Mouse (Mus musculus) kidney, embryonic 14.5 days (tissue): ENCODE results near the gene Aicda. TPM values are rescaled to one million over a fixed set of nuclear protein-coding genes. Genes with fewer than 3 reads are reported as not detected.

ENCODE experiments used
- ATAC-seq: fragments of 200-750 bp; cut with Nextera tagmentation; 2 replicates; pipeline ENCODE4 v1.8.0; 2017; ENCODE audit warnings: moderate number of reproducible peaks, mild to moderate bottlenecking, moderate TSS enrichment, moderate library complexity; ENCODE audit not compliant: low FRiP score, low TSS enrichment
- H3K27ac ChIP-seq: fragments of 300-500 bp; sonication (generic); 2 replicates; pipeline ENCODE4 v1.5.1; 2014; ENCODE audit warnings: low read depth, mild to moderate bottlenecking, low read length, moderate library complexity, mixed read lengths
- H3K27me3 ChIP-seq: fragments of 300-500 bp; sonication (generic); 2 replicates; pipeline ENCODE4 v1.6.1; 2014; ENCODE audit warnings: mild to moderate bottlenecking, low read length; ENCODE audit not compliant: control insufficient read depth, insufficient read depth
- H3K36me3 ChIP-seq: fragments of 300-500 bp; sonication (generic); 2 replicates; pipeline ENCODE4 v1.6.1; 2014; ENCODE audit warnings: low read length, mixed read lengths; ENCODE audit not compliant: control insufficient read depth, insufficient read depth
- H3K4me1 ChIP-seq: fragments of 300-500 bp; sonication (generic); 2 replicates; pipeline ENCODE4 v1.6.1; 2014; ENCODE audit warnings: low read length, mixed read lengths; ENCODE audit not compliant: control insufficient read depth, insufficient read depth
- H3K4me2 ChIP-seq: fragments of 300-500 bp; sonication (generic); replicated peaks from 2 replicates; pipeline ENCODE4 v1.6.1; 2014; ENCODE audit warnings: low read depth, mild to moderate bottlenecking, low read length
- H3K4me3 ChIP-seq: fragments of 300-500 bp; sonication (generic); 2 replicates; pipeline ENCODE4 v1.5.1; 2014; ENCODE audit warnings: mild to moderate bottlenecking, low read length
- H3K9ac ChIP-seq: fragments of 300-500 bp; sonication (generic); 2 replicates; pipeline ENCODE4 v1.6.1; 2014; ENCODE audit warnings: low read depth, mild to moderate bottlenecking, low read length, moderate library complexity
- H3K9me3 ChIP-seq: fragments of 300-500 bp; sonication (generic); 2 replicates; pipeline ENCODE4 v1.6.1; 2016; ENCODE audit warnings: low read length; ENCODE audit not compliant: control insufficient read depth
- WGBS: fragments of 180-500 bp; shearing (Covaris S2); extraction: QIAGEN DNeasy Blood & Tissue Kit; methylation state at CpG from one replicate; pipeline ENCODE4 v1.1.7; 2014; 5-methylcytosine and 5-hydroxymethylcytosine counted together
- polyA plus RNA-seq: library from polyadenylated mRNA; unstranded; fragments of >200 nt; fragmentation: Nextera tagmentation; extraction: Ambion mirVana; gene quantifications from 2 replicates; pipeline ENCODE4 v1.2.1, GENCODE M21; 2014

Aicda gene
- polyA plus RNA-seq, 1 experiment from 2014 or later: not detected

DNA sequence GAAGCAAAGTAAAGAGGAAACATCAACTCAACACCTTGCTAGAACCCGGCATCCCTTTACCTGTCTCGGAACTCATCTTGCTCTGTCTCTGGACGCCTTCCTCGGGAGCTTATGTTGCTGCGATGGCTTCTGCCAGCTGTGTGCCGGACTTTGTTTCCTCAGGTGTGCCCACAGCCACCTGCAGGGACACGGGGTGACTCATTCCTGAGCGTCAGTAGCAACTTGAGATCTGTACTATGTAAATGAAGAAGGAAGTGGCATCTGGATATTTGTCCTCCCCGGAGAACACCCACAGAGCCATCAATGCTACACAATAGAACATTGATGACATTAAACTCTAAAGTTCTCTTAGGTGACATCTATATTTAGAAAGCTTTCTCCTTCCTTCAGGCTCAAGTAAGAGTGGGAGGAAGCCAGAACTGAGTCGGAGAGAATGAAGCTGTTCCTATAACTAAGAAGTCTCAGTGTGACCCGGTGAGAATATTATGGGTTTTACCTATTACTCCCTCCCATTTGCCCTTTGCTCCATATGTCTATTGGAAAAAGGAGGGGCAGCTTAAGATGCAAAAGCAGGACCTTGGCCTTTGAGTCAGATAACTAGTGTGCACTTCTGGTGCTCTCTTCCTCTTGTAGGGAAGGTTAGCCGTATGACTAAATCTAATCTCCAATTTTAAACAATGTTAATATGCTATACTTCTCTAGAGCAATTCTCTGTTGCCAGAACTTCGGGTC, 37.6 kb downstream of the Aicda start:
- H3K9me3 ChIP-seq: no peaks in the 10 kb centered on the region
- ATAC-seq: no peak

GRCm38 (mm10) chr6:122592905-122593304, 39.3 kb downstream of the Aicda start:
- WGBS: 92% methylated on average over 2 of the region's 2 CpGs
- Histone ChIP-seq H3K4me2 (no peak overlapping the region), H3K27me3 (no peaks in the 10 kb centered on the region), H3K9ac (no peak overlapping the region), H3K36me3 (no peaks in the 10 kb centered on the region), H3K4me3 (no peak overlapping the region), H3K4me1 (no peaks in the 10 kb centered on the region), H3K9me3 (no peaks in the 10 kb centered on the region), H3K27ac (no peak overlapping the region)
- ATAC-seq: no peak

More for the DNA sequence above, 37.6 kb downstream of the Aicda start:
- Histone ChIP-seq H3K4me1 (no peaks in the 10 kb centered on the region), H3K4me3 (no peak overlapping the region), H3K27ac (no peak overlapping the region), H3K4me2 (no peak overlapping the region), H3K36me3 (no peaks in the 10 kb centered on the region), H3K27me3 (no peaks in the 10 kb centered on the region), H3K9ac (no peak overlapping the region)
- WGBS: 85% methylated on average over 13 of the region's 13 CpGs

DNA sequence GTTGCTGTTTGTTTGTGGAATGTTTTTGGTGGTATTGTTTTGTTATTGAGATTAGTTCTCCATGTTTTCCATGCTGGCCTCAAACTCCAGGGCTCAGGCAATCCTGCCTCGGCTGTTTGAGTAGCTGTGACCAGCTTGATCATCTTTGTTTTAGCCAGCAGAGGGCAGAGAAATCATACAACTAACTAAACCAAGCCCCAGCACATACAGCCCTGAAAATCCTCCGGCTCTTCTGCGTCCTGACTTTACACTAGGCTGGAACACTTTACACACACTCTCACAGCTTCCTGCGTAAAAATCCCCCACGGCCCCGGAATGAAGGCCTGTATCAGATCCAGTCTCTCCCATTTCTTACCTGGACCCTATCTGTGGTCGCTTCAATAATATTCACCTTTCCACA, 42.0 kb downstream of the Aicda start:
- no peak overlapping the region for H3K27ac ChIP-seq
- no peaks in the 10 kb centered on the region for H3K36me3 ChIP-seq
- H3K4me2 ChIP-seq: no peak overlapping the region
- no peak overlapping the region for H3K4me3 ChIP-seq
- no peak overlapping the region for H3K9ac ChIP-seq
- H3K4me1 ChIP-seq: no peaks in the 10 kb centered on the region
- 0 out of 2 replicates have a peak, but pooled peaks have one; percentile 57 for ATAC-seq
- no peaks in the 10 kb centered on the region for H3K9me3 ChIP-seq
- no peaks in the 10 kb centered on the region for H3K27me3 ChIP-seq
- 28% methylated on average over 7 of the region's 7 CpGs for WGBS

DNA sequence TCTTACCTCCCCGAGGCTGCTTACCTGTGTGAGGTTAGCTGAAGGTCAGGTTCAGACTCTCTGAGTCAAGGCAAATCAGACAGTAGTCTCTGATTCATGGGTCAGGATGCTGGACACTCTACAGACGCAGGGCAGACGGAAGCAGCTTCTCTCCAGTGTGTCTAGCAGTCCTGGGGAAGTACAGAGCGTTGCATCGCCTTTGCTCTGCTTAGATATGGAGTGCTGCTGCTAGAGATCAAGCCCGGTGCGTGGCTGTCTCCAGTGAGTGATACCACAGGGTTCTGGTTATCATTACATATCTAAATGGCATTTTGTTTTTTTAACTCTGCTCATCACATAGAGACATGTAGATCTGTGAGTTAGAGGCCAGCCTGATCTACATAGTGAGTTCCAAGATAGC, 43.0 kb downstream of the Aicda start:
- Histone ChIP-seq H3K4me2 (no peak overlapping the region), H3K27ac (no peak overlapping the region), H3K4me1 (no peaks in the 10 kb centered on the region), H3K9ac (no peak overlapping the region), H3K36me3 (no peaks in the 10 kb centered on the region), H3K9me3 (no peaks in the 10 kb centered on the region), H3K27me3 (no peaks in the 10 kb centered on the region), H3K4me3 (no peak overlapping the region)
- 90% methylated on average over 7 of the region's 7 CpGs for WGBS
- no peak for ATAC-seq

DNA sequence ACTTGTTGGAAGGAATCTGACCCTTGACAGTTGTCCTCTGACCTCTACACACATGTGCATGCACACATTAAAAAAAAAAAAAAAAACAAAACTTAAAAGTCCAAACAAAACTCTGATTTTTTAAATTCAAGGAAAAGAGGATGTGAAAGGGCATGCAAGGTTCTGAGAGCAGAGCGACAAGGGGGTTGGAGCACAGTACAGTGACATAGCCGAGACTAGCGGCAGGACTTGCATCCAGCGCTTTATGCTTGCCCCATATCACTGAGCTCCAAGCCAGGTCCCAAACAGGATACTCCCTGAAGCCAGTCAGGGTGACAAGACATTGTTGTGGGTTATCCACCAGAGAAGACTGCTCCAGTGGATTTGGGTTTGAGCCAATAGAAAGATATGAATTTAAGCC, 44.4 kb downstream of the Aicda start:
- Histone ChIP-seq H3K36me3 (no peaks in the 10 kb centered on the region), H3K9ac (no peak overlapping the region), H3K4me1 (no peaks in the 10 kb centered on the region), H3K4me2 (no peak overlapping the region), H3K4me3 (no peak overlapping the region), H3K27me3 (no peaks in the 10 kb centered on the region), H3K27ac (no peak overlapping the region), H3K9me3 (no peaks in the 10 kb centered on the region)
- 99% methylated on average over 4 of the region's 4 CpGs for WGBS
- no peak for ATAC-seq

DNA sequence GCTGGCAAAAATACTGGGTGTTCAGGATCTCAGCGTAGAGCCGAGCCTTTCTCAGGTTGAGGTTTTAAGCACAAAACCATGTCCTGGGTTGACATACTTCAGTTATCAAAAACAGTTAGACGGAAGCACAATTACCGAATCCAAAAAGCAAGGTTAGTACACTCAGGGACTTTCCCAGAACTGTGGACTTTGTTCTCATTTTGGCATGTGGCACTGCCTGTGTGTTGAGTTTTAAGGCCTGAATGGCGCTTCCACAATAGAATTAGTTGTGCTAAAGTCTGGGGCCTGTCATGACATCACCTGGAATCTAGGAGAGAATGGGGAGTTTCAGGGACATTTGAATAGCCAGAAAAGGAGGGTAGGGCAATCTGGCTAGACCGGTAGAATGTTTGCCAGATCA, 44.8 kb downstream of the Aicda start:
- Histone ChIP-seq H3K36me3 (no peaks in the 10 kb centered on the region), H3K4me2 (no peak overlapping the region)

DNA sequence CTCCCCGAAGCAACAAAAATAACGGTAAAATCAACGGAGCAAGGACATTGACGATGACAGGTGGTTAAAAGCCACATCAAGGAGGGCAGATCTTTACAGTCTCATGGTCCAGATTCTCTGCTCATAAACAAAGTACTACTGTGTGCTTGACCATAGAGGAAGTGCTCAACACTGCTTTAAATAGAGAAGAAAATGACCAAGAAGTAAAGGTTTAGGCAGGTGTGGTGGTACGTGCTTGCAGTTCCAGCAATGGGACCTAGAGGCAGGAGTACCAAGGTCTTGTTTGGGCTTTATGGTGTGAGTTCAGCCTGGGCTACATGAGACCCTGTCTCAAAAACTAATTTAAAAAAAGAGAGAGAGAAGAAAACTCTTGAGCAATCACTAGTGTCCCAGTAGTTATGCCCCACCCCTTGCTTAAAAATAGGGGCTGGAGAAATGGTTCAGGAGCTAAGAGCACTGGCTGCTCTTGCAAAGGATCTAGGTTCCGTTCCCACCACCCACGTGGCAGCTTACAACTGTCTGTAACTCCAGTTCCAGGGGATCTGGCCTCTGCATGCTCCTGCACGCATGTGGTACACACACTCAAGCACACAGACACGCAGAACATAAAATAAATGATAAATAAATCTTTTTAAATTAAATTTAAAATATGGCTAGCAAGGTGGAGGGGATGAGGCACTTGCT, 45.6 kb downstream of the Aicda start:
- ATAC-seq: no peak
- Histone ChIP-seq H3K36me3 (no peaks in the 10 kb centered on the region), H3K27me3 (no peaks in the 10 kb centered on the region), H3K9me3 (no peaks in the 10 kb centered on the region), H3K27ac (no peak overlapping the region), H3K4me3 (no peak overlapping the region), H3K4me2 (no peak overlapping the region), H3K4me1 (no peaks in the 10 kb centered on the region), H3K9ac (no peak overlapping the region)
- 92% methylated on average over 9 of the region's 9 CpGs for WGBS

More for the DNA sequence above, 44.8 kb downstream of the Aicda start:
- no peaks in the 10 kb centered on the region for H3K9me3 ChIP-seq
- ATAC-seq: no peak
- no peak overlapping the region for H3K27ac ChIP-seq
- H3K4me1 ChIP-seq: no peaks in the 10 kb centered on the region
- 89% methylated on average over 6 of the region's 6 CpGs for WGBS
- H3K27me3 ChIP-seq: no peaks in the 10 kb centered on the region
- no peak overlapping the region for H3K4me3 ChIP-seq
- H3K9ac ChIP-seq: no peak overlapping the region

GRCm38 (mm10) chr6:122600066-122600646, 46.6 kb downstream of the Aicda start:
- no peak overlapping the region for H3K27ac ChIP-seq
- no peak overlapping the region for H3K4me3 ChIP-seq
- H3K36me3 ChIP-seq: no peaks in the 10 kb centered on the region
- ATAC-seq: no peak
- H3K27me3 ChIP-seq: no peaks in the 10 kb centered on the region
- H3K4me1 ChIP-seq: no peaks in the 10 kb centered on the region
- WGBS: 85% methylated on average over 7 of the region's 7 CpGs
- H3K9me3 ChIP-seq: no peaks in the 10 kb centered on the region
- no peak overlapping the region for H3K9ac ChIP-seq
- H3K4me2 ChIP-seq: no peak overlapping the region

GRCm38 (mm10) chr6:122601031-122601430, 47.4 kb downstream of the Aicda start:
- Histone ChIP-seq H3K9me3 (no peaks in the 10 kb centered on the region), H3K4me1 (no peaks in the 10 kb centered on the region), H3K27me3 (no peaks in the 10 kb centered on the region), H3K9ac (no peak overlapping the region), H3K4me3 (no peak overlapping the region), H3K36me3 (no peaks in the 10 kb centered on the region), H3K27ac (no peak overlapping the region), H3K4me2 (no peak overlapping the region)
- 90% methylated on average over 4 of the region's 4 CpGs for WGBS
- no peak for ATAC-seq
